ENCODE assay signal across 8 mouse cellular contexts in the genomic region with DNA sequence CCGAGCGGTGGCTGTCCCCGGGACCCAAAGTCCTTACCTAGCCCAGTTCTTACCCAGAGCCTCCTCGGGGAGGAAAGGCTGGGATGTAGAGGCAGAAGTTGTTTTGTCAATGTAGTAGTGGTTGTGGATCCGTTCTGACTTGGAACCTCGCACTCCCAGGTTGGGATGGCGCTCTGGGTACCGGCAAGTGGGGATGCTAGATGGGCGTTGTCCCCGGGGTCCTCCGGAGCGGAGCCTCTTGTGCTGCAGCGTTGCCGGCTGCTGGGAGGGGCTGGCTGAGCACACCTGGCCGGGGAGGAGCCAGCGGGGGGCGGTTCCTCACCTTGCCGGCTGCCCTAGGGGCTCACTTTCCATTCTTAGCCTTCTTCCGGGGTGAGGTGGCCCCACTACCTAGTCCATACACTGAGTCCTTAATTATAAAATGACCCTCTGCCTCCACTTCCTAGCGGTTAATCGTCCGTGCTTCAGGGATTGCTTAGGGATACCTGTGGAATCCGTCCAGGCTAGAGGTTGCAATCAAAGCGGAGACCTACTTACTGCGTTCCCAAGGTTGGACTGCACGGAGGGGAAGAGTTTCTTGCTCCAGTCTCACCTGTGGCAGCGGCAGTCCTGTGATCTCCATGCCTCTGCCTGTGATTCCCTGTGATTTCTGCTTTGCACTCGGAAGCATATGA. TPM values are rescaled to one million over a fixed set of nuclear protein-coding genes. Genes with fewer than 3 reads are reported as not detected.
DNase-seq lines count a peak whose midpoint lies in the region; ATAC-seq and TF ChIP-seq lines count a peak whose summit lies in the region.

No protein-coding gene starts in this region.

- ATAC-seq in granulocyte monocyte progenitor cell, adult 5-6 weeks (replicated peaks; ENCODE audit: poor library complexity, severe bottlenecking), result 0 out of 2 replicates have a peak, but pooled peaks have one; percentile 10
- 0 out of 2 replicates have a peak, but pooled peaks have one; percentile 12 for ATAC-seq in megakaryocyte progenitor cell, adult 5-6 weeks (replicated peaks; ENCODE audit: poor library complexity)

- no peak for DNase-seq in gastrocnemius, adult 2 months
- no peak for DNase-seq in gastrocnemius, adult 18-20 months (ENCODE audit: low spot score)
- DNase-seq in kidney, postnatal 25 days, result peak; percentile 49 to 66
- DNase-seq in thymus, postnatal 10 days (ENCODE audit: low spot score in 2 of 2), result peak; percentile 23 to 39
- no peak for DNase-seq in frontal cortex, postnatal 14 days (ENCODE audit: low spot score in 2 of 2)

- H3K4me3 ChIP-seq in gastrocnemius, adult 2 months, result peak overlapping the region; percentile 96
- H3K4me3 ChIP-seq in bone marrow macrophage, adult 2 months (ENCODE audit: insufficient read depth, low read length), result peak overlapping the region; percentile 97

- intact Hi-C loops in gastrocnemius, adult 2 months (cut with DNase I), result no loop called here

- H3K27ac ChIP-seq in gastrocnemius, adult 2 months, result peak overlapping the region; percentile 78
- no peak overlapping the region for H3K27ac ChIP-seq in bone marrow macrophage, adult 2 months (ENCODE audit: insufficient read depth, low read depth, low read length)

- no peak for TF ChIP-seq POLR2A in bone marrow macrophage, adult 2 months (IDR thresholded peaks at IDR 0.05; ENCODE audit: borderline replicate concordance, low read depth, low read length)

- no peaks in the 10 kb centered on the region for H3K4me1 ChIP-seq in bone marrow macrophage, adult 2 months (ENCODE audit: control insufficient read depth, insufficient read depth, low read length)

- TF ChIP-seq CTCF in gastrocnemius, adult 2 months (IDR thresholded peaks at IDR 0.05), result no peak
- no peak for TF ChIP-seq CTCF in bone marrow macrophage, adult 2 months (IDR thresholded peaks at IDR 0.05; ENCODE audit: low read depth, low read length)

RNA-seq across cellular contexts. Expression of a gene that starts 0.9 kb away (rescaled TPM):
- total RNA-seq in gastrocnemius, adult 2 months (2021), result under 1 TPM; 0.56 to 0.89 TPM
- under 1 TPM; 0.34 to 0.90 TPM for total RNA-seq in gastrocnemius, adult 18-20 months (2021)
- polyA plus RNA-seq in bone marrow macrophage, adult 2 months (2012; ENCODE audit: insufficient read depth, insufficient read length, missing spikeins), result 1.4 and 2.7 TPM in 2 replicates
- 18.7 and 23.7 TPM in 2 replicates for total RNA-seq in granulocyte monocyte progenitor cell, adult 5-6 weeks (2014; fragmentation: Nextera tagmentation)
- 13.9 and 18.5 TPM in 2 replicates for total RNA-seq in granulocyte monocyte progenitor cell, adult 5-6 weeks (2017)
- total RNA-seq in megakaryocyte progenitor cell, adult 5-6 weeks (2015), result 15.0 and 17.8 TPM in 2 replicates
- 15.2 and 16.7 TPM in 2 replicates for total RNA-seq in megakaryocyte progenitor cell, adult 5-6 weeks (2017)

RNA-seq across cellular contexts. Expression of a gene that starts 17.6 kb away (rescaled TPM):
- 10 to 100 TPM in 1 of 2 experiments, 1 to 10 TPM in 1; 8.1 to 11.9 TPM for total RNA-seq in gastrocnemius, adult 2 months (2021)
- 1 to 10 TPM; 9.6 to 9.7 TPM for total RNA-seq in gastrocnemius, adult 18-20 months (2021)
- polyA plus RNA-seq in bone marrow macrophage, adult 2 months (2012; ENCODE audit: insufficient read depth, insufficient read length, missing spikeins), result 51.6 and 52.0 TPM in 2 replicates
- 24.1 and 32.9 TPM in 2 replicates for total RNA-seq in granulocyte monocyte progenitor cell, adult 5-6 weeks (2014; fragmentation: Nextera tagmentation)
- total RNA-seq in granulocyte monocyte progenitor cell, adult 5-6 weeks (2017), result 41.9 and 50.4 TPM in 2 replicates
- total RNA-seq in megakaryocyte progenitor cell, adult 5-6 weeks (2015), result 37.2 and 45.9 TPM in 2 replicates
- total RNA-seq in megakaryocyte progenitor cell, adult 5-6 weeks (2017), result 32.2 and 43.8 TPM in 2 replicates

RNA-seq across cellular contexts. Expression of a gene that starts 46.3 kb away (rescaled TPM):
- not detected for total RNA-seq in gastrocnemius, adult 2 months (2021)
- total RNA-seq in gastrocnemius, adult 18-20 months (2021), result not detected
- not detected in 2 replicates for polyA plus RNA-seq in bone marrow macrophage, adult 2 months (2012; ENCODE audit: insufficient read depth, insufficient read length, missing spikeins)
- total RNA-seq in granulocyte monocyte progenitor cell, adult 5-6 weeks (2014; fragmentation: Nextera tagmentation), result 0.28 TPM in 1 of 2 replicates, not detected in the other
- not detected in 2 replicates for total RNA-seq in granulocyte monocyte progenitor cell, adult 5-6 weeks (2017)
- 0.07 and 0.22 TPM in 2 replicates for total RNA-seq in megakaryocyte progenitor cell, adult 5-6 weeks (2015)
- total RNA-seq in megakaryocyte progenitor cell, adult 5-6 weeks (2017), result 0.20 TPM in 1 of 2 replicates, not detected in the other

Comparison
In these comparisons a context has a peak if more than half of its experiments do, and no peak if none do; other contexts are left out.
1. DNase-seq: peak in kidney, postnatal 25 days (2 of 2) and thymus, postnatal 10 days (2 of 2); none in gastrocnemius, adult 2 months (single experiment), gastrocnemius, adult 18-20 months (single experiment) and frontal cortex, postnatal 14 days (0 of 2).
2. RNA of a gene that starts 0.9 kb away (total RNA-seq): 13.9 to 23.7 TPM in granulocyte monocyte progenitor cell, adult 5-6 weeks and 15.0 to 17.8 TPM in megakaryocyte progenitor cell, adult 5-6 weeks; 0.34 to 0.90 TPM in gastrocnemius, adult 18-20 months and 0.56 to 0.89 TPM in gastrocnemius, adult 2 months; every median in the first group is over 4 times any median in the second.